Mouse (Mus musculus) CH12.LX (cell line): ENCODE results near the gene Il5ra.

Experiments
- BHLHE40 ChIP-seq: IDR thresholded peaks from 2 replicates; pipeline ENCODE4 v1.6.1; 2011; ENCODE audit warnings: mild to moderate bottlenecking, low read depth, low read length, improper control_type of control experiment
- CHD1 ChIP-seq: IDR thresholded peaks from 2 replicates; pipeline ENCODE4 v1.6.1; 2012; ENCODE audit warnings: low read depth, low read length, improper control_type of control experiment, inconsistent platforms
- CTCF ChIP-seq, 2 experiments: IDR thresholded peaks in 1 of 2; conservative IDR thresholded peaks in 1 of 2; 2 replicates each; pipeline ENCODE4 v1.5.1; 2011 to 2012; ENCODE audit warnings: low read depth in 2 of 2, low read length in 2 of 2, improper control_type of control experiment in 1 of 2, inconsistent platforms in 1 of 2, mild to moderate bottlenecking in 1 of 2, moderate library complexity in 1 of 2
- E2F4 ChIP-seq: IDR thresholded peaks from 2 replicates; pipeline ENCODE4 v1.6.1; 2011; ENCODE audit warnings: low read depth, low read length, improper control_type of control experiment; ENCODE audit not compliant: insufficient replicate concordance
- EP300 ChIP-seq: IDR thresholded peaks from 2 replicates; pipeline ENCODE4 v1.6.1; 2011; ENCODE audit warnings: low read length, improper control_type of control experiment
- MAFK ChIP-seq: IDR thresholded peaks from 2 replicates; pipeline ENCODE4 v1.6.1; 2011; ENCODE audit warnings: low read length, improper control_type of control experiment; ENCODE audit not compliant: insufficient replicate concordance
- MYC ChIP-seq: IDR thresholded peaks from 2 replicates; pipeline ENCODE4 v1.6.1; 2011; ENCODE audit warnings: low read depth, mild to moderate bottlenecking, improper control_type of control experiment, low read length
- POLR2A ChIP-seq: IDR thresholded peaks from 2 replicates; pipeline ENCODE4 v1.6.1; 2011; ENCODE audit warnings: low read depth, mild to moderate bottlenecking, improper control_type of control experiment, low read length
- TBP ChIP-seq: conservative IDR thresholded peaks from 2 replicates; pipeline ENCODE4 v1.6.1; 2011; ENCODE audit warnings: low read depth, low read length, improper control_type of control experiment

DNA sequence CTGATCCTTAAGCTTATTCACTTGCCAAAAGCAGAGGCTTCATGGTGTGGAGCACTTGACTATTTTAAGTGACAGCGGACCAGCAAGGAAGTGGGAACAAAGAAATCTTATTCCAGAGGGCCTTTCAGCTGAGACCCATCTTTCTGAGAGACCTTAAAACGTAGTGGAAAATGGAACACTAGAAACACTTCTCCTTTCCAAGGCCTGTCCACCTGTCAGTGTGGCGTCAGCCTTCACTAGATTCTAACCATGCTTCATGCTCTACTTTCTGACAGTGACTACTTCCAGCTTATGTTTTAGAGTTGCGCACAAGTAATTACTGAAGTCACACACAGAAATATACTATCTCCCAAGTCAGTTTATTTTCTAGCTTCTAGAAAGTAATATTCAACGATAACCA is 43.6 kb upstream of the Il5ra start:
- TF ChIP-seq EP300: peak; percentile 68; the same call in 1 of the 2 replicates
- no peak for TF ChIP-seq E2F4
- TF ChIP-seq BHLHE40: no peak
- TF ChIP-seq POLR2A: no peak
- TF ChIP-seq CTCF (conservative IDR thresholded peaks at IDR 0.05 in 1 of 2, IDR thresholded peaks at IDR 0.05 in 1 of 2; ENCODE audit: low read depth in 2 of 2, low read length in 2 of 2): no peak
- TF ChIP-seq MAFK: no peak
- TF ChIP-seq MYC: no peak
- TF ChIP-seq CHD1: no peak; the same call in 1 of the 2 replicates
- no peak for TF ChIP-seq TBP
